Mouse (Mus musculus) ovary, postnatal 10 days (tissue): ENCODE data around the gene Aamdc.

Source experiments
- DNase-seq: peaks from one replicate; pipeline ENCODE4 v3.0.0; 2022; ENCODE audit warnings: low spot score

Aamdc gene

DNA sequence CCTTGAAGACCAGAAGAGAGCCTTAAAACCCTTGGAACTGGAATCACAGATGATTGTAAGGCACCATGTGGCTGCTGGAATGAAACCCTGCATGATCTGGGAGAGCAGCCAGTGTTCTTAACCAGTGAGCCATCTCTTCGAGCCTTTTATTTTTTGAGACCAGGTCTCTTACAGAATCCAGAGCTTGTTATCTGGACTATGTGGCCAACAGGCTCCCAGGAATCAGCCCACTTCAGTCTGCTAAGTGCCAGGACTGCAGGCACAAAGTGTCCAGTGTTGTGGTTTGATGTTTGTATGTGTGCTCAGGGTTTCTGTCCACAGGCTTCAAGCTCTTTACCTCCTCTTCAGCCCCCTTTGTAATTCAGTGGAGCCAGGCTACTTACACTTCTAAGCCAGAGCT is 64.5 kb downstream of the Aamdc start:
- no peak for DNase-seq

DNA sequence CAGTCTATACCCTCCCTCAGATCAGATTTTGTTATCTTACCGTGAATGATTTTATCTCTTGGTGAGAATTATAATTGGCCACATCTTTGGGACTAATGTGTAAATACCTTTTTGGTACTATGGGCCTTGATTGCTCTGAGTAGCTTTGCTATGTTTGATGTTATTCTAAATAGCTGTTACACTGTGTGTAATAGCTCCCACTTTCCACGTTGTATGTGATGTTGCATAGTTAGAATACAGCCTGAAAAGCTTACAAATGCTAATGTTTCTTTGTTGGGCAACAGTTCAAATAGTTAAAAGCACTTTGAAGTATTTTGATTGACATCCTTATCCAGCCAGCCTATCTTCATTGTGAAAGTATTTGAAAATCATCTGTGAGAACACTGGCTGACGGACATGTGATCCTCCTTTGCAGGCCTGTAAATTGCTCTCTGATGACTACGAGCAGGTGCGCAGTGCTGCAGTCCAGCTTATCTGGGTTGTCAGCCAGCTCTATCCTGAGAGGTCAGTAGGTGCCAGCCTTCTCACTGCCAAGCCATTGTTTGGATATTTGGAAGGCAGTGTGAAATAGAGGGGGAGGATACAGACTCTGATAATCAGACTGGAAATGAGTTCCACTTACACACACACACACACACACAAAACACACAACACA is 78.6 kb downstream of the Aamdc start:
- DNase-seq = no peak
